Mouse (Mus musculus) layer of hippocampus, adult 9-10 months (tissue): ENCODE data around the gene Ift80.
"Not testable (repeated sequence)": the region's sequence is repeated elsewhere in the genome, so short reads cannot be mapped to it uniquely, and the experiment has no call there.

ENCODE experiments used
- DNase-seq: peaks from one replicate; pipeline ENCODE4 v3.0.0; 2022; ENCODE audit warnings: low spot score

Ift80 gene

DNA sequence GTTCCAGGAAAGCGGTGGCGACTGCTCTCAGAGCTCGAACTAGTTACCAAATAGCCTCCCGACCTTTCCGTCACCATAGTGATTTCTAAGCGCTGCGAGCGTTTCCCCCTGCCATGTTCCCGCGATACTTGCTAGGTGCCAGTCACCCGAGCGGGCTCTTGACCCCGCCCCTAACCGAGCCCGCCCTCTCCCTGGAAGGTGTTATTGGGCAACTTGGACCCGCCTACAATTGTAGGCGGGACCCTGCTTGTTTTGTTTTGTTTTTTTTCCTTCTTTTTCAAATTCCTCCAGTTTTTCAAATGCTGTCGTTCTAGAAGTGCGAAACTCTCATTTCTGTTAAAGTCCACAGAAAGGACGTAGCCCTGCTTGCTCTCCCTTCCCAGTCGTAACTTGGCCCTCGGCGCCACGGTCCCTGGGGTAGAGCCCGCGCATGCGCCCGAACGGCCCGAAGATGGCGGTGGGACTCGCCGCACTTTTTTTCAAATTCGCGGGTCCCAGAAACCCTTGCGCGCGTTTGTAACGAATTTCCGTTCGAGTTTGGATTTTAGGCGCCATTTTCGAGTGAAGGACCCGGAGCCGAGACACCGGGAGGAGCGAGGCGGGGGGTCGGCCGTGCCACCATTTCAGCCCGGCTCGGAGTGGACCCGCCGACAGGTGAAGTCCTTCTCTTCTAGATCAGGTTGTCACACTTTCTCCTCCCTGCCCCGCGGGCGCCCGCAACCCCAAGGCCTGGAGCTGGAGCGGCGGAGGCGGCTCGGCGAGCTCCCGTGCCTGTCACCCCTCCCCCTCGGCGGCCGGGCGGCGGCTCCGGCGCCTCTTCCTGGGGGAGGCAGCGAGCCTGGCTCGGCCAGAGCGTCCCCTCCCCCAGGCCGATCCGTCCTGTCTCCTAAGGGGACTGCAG is at the start of gene Ift80, which contains the start of gene Smc4:
TSS of gene Ift80 (minus strand) at position 134 of the 901 bp plus-strand sequence.
TSS of gene Smc4 (plus strand) at position 302 of the 901 bp plus-strand sequence.
- peak; percentile 91 for DNase-seq

GRCm38 (mm10) chr3:69051894-69052293 is 47.5 kb upstream of the Ift80 start:
- no peak for DNase-seq

DNA sequence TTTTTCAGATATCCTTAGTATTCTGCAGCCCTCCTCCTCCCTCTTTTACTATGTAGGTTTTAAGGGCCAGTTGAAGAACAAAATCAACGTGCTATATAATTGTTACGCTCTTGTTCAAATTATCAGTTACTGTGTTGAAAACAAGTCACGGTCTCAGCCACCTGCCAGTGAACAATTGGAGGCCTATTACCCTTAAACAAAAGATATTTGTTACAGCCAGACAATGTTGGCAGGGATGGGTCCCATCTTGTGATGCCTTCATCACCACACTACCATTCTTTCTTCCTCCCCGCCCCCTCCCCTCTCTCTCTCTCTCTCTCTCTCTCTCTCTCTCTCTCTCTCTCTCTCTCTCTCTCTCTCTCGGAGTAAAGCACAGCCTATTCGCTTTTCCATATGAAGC is 44.6 kb upstream of the Ift80 start:
- DNase-seq, result no peak

GRCm38 (mm10) chr3:69047684-69048083 is 43.3 kb upstream of the Ift80 start:
- DNase-seq, result no peak

- DNase-seq, result no peak
Measured at GRCm38 (mm10) chr3:69046509-69046908, 42.1 kb upstream of the Ift80 start.

GRCm38 (mm10) chr3:69045750-69046149 is 41.4 kb upstream of the Ift80 start:
- DNase-seq, result no peak

DNA sequence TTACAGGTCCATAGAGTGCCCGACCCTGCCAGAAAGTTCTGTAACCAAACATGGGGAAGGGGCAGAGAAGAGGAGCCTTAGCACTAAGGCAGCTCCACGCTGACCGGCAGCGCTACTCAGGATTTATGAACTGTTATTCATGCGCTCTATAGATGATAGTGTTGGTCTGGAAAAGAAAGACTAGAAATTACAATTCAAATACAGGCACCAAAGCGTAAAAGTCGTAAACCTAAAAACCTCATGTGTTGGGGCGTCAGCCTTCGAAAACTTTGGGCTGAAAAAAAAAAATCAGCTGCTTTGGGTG is 41.0 kb upstream of the Ift80 start:
- DNase-seq, result no peak

- DNase-seq, result peak; percentile 51
Measured at GRCm38 (mm10) chr3:69044645-69045399, 40.5 kb upstream of the Ift80 start, which contains the start of gene Trim59. Trim59 (minus strand) TSS chr3:69044755.

DNA sequence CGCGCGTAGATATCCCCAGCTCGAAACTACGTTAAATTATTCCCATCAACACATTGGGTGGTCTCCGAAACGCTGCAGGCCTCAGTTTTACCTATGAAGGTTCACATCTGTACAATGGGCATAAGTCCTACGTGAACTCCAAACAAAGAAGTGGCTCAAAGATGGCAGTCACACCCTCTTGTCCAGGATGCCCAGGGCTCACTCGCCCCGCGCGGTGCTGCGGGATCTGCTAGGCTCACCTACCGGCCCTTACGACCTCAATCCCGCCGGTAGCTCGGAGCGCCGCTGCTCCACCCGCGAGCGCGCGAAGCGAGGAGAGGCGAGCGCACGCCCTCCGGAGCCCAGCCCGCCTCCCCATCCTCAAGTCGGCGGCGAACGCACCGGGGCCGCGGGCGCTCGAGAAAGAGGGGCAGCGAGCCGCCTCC is 39.8 kb upstream of the Ift80 start:
- DNase-seq, result no peak

- DNase-seq, result no peak
Measured at GRCm38 (mm10) chr3:69041298-69041697, 36.9 kb upstream of the Ift80 start.

DNA sequence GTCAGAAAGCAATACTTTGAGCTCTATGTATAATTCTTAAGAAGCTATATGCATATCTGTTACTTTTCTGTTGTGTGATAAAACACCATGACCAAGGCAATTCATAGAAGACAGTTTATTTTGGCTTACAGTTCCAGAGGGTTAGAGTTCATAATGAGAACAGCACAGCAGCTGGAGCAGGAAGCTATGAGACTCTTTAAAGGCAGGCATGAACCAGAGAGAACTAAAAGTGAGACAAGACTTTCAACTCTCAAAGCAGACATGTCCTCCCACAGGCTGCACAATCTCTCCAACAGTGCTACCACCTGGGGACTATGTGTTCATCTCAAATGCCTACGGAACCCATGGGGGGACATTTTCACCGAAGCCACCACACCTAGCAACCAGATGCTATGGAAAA is 35.7 kb upstream of the Ift80 start:
- DNase-seq, result no peak

DNA sequence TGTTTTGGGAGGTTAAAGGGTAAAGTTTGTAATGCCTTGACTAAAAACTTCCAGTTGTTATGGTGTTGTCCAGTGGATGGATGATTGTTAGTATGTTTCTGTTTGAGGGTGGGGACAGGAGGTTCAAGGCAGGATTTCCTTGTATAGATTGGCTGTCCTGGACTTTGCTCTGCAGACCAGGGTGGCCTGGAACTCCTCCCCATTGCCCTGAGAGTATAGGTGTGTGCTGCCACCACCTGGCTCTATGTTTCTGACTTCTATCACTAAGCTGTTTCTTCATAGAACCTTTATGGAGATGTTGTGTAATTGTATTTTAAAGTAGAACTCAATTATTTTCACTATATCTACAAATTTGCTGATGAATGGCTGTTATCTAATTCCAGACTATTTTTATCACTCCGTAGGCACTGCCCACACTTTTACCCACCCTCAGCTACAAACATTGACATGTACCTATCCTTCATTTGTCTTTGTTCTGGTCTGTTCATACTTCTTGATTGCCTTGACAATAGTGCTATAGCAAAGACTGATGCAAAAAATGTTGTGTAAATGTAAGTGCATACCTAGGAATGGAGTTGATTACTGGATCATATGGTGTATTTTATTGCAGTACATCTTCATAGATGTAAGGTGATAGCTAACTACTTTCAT is 21.9 kb upstream of the Ift80 start:
- no peak for DNase-seq

DNA sequence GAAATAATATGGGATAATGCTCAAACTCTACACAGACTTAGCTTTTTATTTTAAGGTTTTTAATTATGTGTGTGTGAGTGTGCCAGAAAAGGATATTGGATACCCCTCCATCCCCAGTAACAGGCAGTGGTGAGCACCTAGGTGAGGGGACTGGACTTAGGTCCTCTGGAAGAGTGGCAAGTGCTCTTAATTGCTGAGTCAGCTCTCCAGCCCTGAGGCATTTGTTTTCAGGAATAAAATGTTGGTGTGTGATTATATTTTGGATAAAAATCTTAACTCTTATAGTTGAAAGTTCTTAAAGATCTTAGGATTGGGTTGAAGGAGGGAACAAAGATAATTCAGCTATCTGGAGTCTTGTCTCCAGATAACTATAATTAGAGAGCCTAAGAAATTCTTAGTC is 16.4 kb upstream of the Ift80 start:
- no peak for DNase-seq

- DNase-seq, result no peak
Measured at GRCm38 (mm10) chr3:69020285-69020684, 15.9 kb upstream of the Ift80 start.

DNA sequence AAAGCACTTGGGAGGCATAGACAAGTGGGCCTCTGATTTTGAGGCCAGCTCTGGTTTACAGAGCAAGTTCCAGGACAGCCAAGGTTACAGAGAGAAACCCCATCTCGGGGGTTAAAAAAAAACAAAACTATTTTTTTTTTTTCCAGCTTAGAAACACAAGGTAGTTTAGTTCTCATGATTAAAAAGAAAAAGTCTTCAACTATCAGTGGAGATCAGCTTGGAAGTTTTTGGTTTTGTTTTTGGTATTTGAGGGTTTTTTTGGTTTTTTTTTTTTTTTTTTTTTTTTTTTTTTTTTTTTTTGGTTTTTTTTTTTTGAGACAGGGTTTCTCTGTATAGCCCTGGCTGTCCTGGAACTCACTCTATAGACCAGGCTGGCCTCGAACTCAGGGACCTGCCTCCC is 14.3 kb upstream of the Ift80 start:
- DNase-seq, result not testable (repeated sequence)

DNA sequence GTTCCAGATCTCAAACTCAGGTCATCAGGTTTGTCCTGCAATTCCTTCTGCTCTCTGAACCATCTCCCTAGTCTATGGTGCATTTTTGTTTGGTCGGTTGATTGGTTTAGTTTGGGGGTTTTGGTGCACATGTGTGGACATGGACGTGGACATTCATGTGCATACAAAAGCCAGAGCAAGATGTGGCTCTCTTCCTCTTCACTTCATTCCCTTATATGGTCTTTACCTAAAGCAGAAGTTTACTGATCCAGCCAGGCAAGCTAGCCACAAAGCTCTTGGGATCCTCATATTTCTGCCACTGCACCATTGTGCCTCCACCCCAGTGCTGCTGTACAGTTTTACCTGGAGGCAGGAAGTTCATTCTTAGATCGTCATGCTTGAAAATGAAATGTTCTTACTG is 12.8 kb upstream of the Ift80 start:
- DNase-seq, result no peak

DNA sequence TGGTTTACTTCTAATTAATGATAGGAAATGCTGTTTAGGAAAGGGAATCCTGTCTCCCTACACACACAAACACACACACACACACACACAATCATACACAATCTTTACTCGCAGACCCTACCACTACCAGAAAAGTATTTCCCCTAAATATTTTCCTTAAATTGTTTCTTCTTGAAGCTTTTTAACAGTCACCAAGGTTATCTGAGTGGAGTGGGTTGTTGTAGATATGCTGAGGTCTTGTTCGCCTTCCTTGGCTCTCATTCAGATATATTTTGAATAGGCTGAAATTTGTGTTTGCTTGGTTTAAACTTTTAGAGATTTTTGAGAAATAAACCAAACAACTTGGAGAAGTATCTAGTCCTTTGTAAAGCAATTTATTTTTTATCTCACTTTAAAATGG is 4.5 kb upstream of the Ift80 start:
- no peak for DNase-seq

DNA sequence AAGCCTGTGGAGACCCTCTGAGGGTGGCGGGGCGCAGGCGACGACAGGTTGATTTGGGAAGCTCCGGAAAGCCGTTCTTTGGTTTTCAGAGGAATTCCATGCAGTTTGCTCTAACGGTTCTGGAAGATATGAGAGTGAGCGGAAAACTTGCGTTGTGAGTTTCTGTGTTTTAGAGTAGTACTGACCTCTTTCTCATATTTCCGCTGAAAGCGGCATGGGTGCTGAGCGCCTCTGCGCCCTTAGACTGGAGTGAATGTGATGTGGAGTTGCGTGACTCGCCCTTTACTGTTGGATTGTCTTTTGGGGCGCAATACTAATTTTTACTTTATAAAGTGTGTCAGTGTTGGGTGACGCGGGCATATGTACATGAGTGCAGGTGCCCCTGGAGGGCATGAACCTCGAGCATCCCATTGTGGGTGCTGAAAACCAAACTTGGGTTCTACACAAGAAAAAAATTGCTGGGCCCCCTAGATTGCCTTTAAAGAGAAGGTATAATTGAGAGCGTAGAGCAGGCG is 1.9 kb upstream of the Ift80 start:
- DNase-seq, result no peak

GRCm38 (mm10) chr3:69005338-69006245 is 1.2 kb upstream of the Ift80 start:
- no peak for DNase-seq

GRCm38 (mm10) chr3:69004055-69004436 is 324 bp downstream of the Ift80 start:
- DNase-seq, result peak; percentile 13

GRCm38 (mm10) chr3:69002781-69003180 is 1.6 kb downstream of the Ift80 start:
- no peak for DNase-seq
